Mouse (Mus musculus): ENCODE results near the gene Il6st.

Il6st gene

GRCm38 (mm10) chr13:112465585-112465984, 1.7 kb downstream of the Il6st start:
- no peak for TF ChIP-seq GATA4 (IDR thresholded peaks at IDR 0.05; ENCODE audit: insufficient replicate concordance, low read length)

DNA sequence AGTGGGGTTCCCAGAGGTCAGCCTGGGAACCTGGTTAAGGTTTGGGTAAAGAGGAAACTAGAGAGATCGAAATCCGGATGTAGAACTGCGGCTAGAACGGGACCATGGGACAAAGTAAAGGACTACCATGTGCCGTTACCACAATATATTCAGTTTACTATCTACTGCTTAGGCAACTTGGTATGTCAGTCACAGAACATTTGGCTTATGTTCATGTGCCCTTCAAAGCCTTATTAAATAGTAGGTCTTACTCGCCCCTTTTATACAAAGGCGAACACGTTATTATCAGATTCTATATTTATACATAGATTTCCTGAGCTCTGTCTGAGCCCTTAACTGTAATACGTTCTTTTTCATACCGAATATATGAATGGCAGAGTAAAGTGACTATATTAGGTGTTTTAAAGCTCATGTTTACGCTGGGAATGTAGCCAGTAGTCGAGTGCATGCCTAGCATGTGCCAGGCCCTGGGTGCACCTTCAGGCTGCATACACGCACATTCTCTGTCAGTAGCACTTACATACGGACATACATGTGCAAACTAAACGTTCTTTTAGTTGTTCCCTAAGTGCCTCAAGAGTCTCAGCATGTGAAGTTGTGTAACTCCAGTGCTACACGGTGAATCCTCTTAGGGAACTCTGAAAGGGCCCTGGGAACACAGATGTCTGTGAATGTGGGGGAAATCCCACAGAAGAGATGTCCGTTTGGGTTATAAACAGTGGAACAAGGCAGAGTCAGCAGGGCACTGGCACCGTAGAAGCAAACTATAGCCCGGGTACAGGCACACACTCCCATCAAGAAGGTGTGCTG, 2.5 kb downstream of the Il6st start:
- TF ChIP-seq GATA4 (IDR thresholded peaks at IDR 0.05; ENCODE audit: insufficient replicate concordance, low read length): no peak

DNA sequence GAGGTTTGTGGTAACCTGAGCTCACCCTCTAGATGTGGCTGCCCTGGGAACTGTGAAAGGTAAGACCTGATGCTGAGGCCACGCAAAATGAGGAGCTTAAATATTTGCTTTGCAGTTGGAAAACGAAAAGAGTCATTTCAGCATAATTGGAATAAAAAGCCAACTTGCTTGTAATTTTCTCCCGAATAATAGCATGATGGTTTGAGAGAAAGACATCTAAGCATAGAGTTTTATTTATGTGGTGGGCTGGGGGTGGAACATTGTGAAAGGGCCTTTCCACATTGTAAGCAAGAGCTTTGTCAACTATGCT, 3.0 kb downstream of the Il6st start:
- no peak for TF ChIP-seq GATA4 (IDR thresholded peaks at IDR 0.05; ENCODE audit: insufficient replicate concordance, low read length)

DNA sequence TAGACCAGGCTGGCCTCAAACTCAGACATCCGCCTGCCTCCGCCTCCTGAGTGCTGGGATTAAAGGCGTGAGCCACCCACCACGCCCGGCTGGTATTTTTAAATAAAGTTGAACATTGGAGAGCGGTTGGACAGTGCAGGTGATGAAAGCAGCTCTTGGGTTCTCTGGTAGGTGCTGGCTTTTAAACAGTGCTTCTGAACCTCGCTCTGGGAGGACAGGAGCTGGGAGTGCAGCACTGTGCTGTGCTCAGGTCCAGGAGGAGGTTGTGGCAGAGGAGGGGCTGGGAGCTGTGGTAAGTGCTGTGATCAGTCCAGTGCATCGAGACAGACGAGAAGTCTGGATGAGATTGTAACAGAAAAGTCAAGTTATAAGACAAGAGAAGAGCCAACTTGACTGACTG, 3.5 kb downstream of the Il6st start:
- TF ChIP-seq GATA4 (IDR thresholded peaks at IDR 0.05; ENCODE audit: insufficient replicate concordance, low read length): no peak

- no peak for TF ChIP-seq GATA4 (IDR thresholded peaks at IDR 0.05; ENCODE audit: insufficient replicate concordance, low read length)
Observed at GRCm38 (mm10) chr13:112469491-112469890, 5.6 kb downstream of the Il6st start.

DNA sequence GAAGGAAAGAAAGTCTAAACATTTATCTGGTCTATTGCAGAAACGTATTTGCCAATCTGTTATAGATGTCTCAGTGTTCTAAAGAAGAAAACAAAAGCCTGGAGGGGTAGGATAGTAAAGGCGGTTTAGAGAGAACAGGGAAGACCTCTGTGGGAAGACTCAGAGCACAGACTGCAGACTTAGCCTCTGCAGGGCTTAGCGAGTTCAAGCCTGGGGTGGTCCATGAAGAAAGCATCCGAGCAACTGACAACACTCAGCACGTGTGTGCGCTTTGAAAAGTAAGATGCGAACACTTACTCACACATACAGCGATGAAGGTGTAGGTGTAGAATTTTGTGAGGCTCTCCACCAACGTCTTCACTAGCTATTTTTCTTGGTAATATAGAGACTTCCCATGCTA, 7.3 kb downstream of the Il6st start:
- no peak for TF ChIP-seq GATA4 (IDR thresholded peaks at IDR 0.05; ENCODE audit: insufficient replicate concordance, low read length)

DNA sequence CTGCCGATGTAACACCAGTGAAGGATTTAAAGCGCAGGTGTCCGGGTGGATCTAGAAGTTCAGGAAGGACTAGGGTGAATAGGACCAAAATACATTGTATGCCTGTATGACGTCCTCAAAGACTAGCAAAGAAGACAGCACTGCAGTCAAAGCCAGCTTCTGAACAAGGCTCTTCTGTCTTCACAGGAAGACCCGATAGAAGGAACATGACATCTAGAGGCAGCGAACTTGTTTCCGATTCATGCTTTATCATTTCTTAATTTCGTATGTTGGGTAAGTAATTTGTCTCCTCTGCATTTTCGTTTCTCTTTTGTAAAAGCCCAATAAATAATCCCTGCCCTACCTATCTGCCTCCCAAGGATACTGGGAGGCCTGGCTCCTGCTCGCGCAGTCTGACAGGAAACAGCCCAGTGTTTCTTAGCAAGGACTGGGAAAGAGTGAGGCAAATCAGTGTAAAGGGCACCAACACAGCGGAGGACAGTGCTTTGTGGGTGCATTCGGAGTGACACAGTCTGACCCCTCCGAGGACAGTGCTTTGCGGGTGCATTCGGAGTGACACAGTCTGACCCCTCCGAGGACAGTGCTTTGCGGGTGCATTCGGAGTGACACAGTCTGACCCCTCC, 8.6 kb downstream of the Il6st start:
- no peak for TF ChIP-seq GATA4 (IDR thresholded peaks at IDR 0.05; ENCODE audit: insufficient replicate concordance, low read length)

DNA sequence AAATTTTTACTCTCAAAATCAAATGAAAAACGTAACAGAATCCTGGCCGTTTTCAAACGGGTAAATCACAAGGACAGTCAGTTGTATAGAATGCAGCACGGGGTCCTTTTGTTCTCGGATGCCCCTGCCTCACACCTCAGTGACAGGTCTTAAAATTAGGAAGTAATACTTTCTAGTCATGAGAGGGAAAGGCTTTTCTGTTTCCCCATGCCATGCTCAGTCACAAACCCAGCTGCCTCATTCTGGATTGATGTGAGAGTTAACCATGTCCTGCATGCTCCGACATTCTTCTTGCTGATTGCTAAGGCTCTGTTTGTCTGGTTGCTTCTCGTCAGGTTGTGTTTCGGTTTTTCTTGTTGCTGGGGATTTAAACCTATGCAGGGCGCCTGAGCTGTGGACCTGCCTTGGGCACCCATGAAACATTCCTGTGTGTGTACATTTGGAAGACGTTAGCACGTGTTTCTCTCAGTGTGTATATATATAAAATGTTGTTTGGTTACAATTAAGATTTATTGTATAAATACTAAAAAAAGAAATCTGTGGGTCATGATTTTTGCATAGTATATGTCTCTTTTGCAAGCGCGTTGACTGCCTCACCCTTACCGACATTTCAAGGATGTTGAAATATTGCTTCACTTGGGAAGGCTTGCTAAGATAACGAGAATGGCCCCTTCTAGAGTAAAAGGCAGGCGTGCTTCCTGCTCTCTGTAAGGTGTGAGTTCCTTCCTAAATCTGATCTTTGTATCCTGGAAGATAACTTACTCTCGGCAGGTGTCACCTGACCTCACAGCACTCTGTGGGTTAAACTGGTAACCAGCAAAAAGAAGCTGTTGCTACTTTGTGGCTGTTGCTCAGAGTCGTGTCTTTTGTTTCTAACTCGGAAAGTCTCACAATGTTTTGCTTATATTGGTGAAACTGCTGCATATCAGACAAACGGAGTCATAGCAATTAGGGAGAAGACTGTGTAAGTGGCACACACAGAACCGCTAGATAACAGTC, 10.2 kb downstream of the Il6st start:
- no peak for TF ChIP-seq GATA4 (IDR thresholded peaks at IDR 0.05; ENCODE audit: insufficient replicate concordance, low read length)

DNA sequence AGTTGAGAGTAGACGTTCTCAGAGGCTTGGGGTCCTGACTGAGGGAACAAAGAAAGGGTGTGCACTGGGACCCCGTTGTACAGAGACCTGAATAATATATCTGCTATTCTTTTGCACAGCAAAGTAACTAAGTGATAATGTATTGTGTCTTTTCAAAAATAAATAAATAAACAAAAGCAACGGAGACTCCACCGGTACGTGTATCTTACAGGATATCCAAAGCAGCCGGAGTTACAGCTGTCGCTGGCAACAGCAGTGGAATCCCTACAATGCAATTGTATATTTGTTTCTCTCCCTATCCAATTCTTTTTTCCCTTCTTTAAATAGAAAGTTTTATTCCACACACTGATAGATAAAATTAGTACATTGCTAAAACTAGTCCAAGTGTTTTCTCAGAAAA, 15.2 kb downstream of the Il6st start:
- TF ChIP-seq GATA4 (IDR thresholded peaks at IDR 0.05; ENCODE audit: insufficient replicate concordance, low read length): no peak

DNA sequence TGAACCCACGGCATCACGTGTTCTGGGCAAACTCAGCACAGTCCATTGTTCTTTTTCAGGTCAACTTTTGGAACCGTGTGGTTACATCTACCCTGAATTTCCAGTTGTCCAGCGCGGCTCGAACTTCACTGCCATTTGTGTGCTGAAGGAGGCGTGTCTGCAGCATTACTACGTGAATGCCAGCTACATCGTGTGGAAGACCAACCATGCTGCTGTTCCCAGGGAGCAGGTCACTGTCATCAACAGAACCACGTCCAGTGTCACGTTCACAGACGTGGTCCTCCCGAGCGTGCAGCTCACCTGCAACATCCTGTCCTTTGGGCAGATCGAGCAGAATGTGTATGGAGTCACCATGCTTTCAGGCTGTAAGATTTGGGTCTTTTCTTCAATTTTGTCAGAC, 16.1 kb downstream of the Il6st start:
- TF ChIP-seq GATA4 (IDR thresholded peaks at IDR 0.05; ENCODE audit: insufficient replicate concordance, low read length): no peak

DNA sequence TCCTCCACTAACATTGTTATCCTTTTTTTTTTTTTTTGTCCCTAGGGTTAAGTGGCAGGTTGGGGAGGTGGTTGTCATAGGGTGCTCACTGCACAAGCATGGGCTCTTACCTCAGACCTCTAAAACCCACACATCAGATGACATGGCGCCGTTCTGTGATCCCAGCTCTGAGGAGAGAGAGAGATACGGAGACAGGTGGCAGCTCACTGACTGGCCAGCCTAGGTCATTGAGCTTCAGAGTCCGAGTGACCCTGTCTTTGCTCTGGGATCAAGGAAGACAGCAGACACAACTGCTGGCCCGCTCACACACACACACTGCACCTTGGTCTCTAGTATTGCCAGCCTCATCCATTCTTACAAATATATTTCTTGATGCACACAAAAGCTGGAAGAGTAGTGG, 18.7 kb downstream of the Il6st start:
- TF ChIP-seq GATA4 (IDR thresholded peaks at IDR 0.05; ENCODE audit: insufficient replicate concordance, low read length): no peak

GRCm38 (mm10) chr13:112483015-112483414, 19.1 kb downstream of the Il6st start:
- no peak for TF ChIP-seq GATA4 (IDR thresholded peaks at IDR 0.05; ENCODE audit: insufficient replicate concordance, low read length)

DNA sequence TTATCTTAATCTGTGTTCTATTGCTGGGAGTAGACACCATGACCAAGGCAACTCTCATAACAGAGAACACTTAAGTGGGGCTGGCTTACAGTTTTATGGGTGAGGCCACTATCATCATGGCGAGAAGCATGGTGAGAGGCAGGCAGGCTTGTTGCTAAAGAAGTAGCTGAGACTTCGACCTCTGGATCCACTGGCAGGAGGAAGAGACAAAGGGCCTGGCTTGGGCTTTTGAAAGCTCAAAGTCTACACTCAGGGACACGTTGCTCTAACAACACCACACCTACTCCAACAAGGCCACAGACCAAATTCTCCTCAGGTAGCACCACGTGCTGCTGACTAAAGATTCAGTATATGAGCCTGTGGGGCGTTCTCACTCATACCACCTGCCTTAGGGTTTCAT, 22.4 kb downstream of the Il6st start:
- no peak for TF ChIP-seq GATA4 (IDR thresholded peaks at IDR 0.05; ENCODE audit: insufficient replicate concordance, low read length)

GRCm38 (mm10) chr13:112486676-112487075, 22.8 kb downstream of the Il6st start:
- no peak for TF ChIP-seq GATA4 (IDR thresholded peaks at IDR 0.05; ENCODE audit: insufficient replicate concordance, low read length)

DNA sequence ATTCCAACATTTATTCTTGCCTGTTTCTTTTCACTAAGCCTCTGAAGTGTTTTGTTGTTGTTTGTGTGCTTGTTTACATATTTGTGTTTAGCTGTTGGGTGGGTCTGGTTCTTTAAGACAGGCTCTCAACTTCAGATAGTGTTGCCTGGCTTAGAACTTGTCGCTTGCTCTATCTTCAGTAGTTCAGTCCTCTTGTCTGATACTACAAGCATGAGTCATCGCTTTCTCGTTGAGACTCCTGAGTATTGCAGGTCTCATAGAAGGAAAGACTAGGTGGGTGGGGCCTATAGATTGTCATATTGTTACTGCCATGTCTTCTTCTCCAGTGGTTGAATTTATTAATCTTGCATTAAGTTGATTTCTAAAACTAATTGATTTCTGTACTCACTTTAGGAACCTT, 26.2 kb downstream of the Il6st start:
- no peak for TF ChIP-seq GATA4 (IDR thresholded peaks at IDR 0.05; ENCODE audit: insufficient replicate concordance, low read length)
